Mouse (Mus musculus): Measurements from ENCODE around the gene Slc25a13. TPM values are rescaled to one million over a fixed set of nuclear protein-coding genes. Genes with fewer than 3 reads are reported as not detected.

The Slc25a13 gene
- polyA plus RNA-seq, 1 experiment from 2014 or later, result 50.1 TPM

DNA sequence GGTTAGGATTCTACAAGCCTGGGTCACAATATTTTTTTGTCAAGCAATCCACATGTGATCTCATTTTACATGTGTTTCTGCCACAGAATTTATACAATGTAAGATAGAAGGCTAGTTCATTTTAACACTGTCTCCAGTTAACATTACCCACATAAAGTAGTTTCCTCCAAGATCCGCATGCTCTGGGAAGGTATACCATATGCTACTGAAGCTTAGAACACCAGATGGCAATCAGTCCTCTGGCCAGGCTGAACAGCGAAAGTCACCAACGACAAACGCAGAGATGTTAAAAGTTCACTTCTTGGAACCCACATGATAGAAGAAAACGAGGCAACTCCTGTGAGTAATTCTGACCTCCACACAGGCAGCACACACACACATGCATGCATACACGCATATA is 225.7 kb downstream of the Slc25a13 start:
- Histone ChIP-seq H3K9me3 (ENCODE audit: control insufficient read depth, low read length) (no peaks in the 10 kb centered on the region), H3K9ac (ENCODE audit: low read length) (no peak overlapping the region), H3K4me2 (ENCODE audit: low read depth, severe bottlenecking) (no peak overlapping the region), H3K4me1 (ENCODE audit: control insufficient read depth, insufficient read depth, low read length) (peaks cover 9% of the 10 kb centered on the region), H3K27me3 (ENCODE audit: control insufficient read depth, insufficient read depth, low read length) (no peaks in the 10 kb centered on the region), H3K36me3 (ENCODE audit: control insufficient read depth, insufficient read depth, low read length) (no peaks in the 10 kb centered on the region), H3K4me3 (ENCODE audit: low read depth, low read length) (no peak overlapping the region), H3K27ac (replicated peaks; ENCODE audit: low read depth, low read length) (no peak overlapping the region; the same call in 1 of the 2 replicates)
- ATAC-seq (ENCODE audit: insufficient number of reproducible peaks, low FRiP score, low TSS enrichment, low read depth) (no peak), DNase-seq (ENCODE audit: low spot score) (no peak)
- WGBS, result 57% methylated on average over 6 of the region's 6 CpGs
